Mouse (Mus musculus) Patski (cell line): ENCODE results near the gene Pde10a. TPM values are rescaled to one million over a fixed set of nuclear protein-coding genes. Genes with fewer than 3 reads are reported as not detected.

Experiments
- ATAC-seq: fragments of 100-300 bp; one replicate; pipeline ENCODE4 v1.8.0; 2021
- CTCF ChIA-PET: fragments of 350-600 bp; sonication (Branson Sonifier 250); formaldehyde crosslinking; loops from one replicate; lab custom pipeline; 2022; ENCODE audit warnings: inconsistent platforms; lab: Charles Lee
- POLR2A ChIA-PET: fragments of 350-600 bp; sonication (Branson Sonifier 250); formaldehyde crosslinking; loops from one replicate; lab custom pipeline; 2022; ENCODE audit warnings: antibody characterized with exemption, inconsistent platforms; lab: Charles Lee
- DNase-seq: peaks from one replicate; pipeline ENCODE4 v3.0.0-alpha.2; 2011; ENCODE audit warnings: low read depth, low spot score
- H3K27me3 ChIP-seq: fragments of 371-371 bp; one replicate; pipeline ENCODE4 v1.5.1; 2021
- CTCF ChIP-seq: fragments of 100-300 bp; IDR thresholded peaks from one replicate; pipeline ENCODE4 v1.5.1; 2021
- in situ Hi-C: fragments of 300-500 bp; cut with MboI; formaldehyde crosslinking; loops from 3 replicates; pipeline ENCODE4 v1.11.1; 2018; ENCODE audit warnings: low pct_unique_long_range_greater_than_20kb, mixed read lengths
- polyA plus RNA-seq: library from polyadenylated mRNA; unstranded; gene quantifications from one replicate; pipeline ENCODE4 v1.2.3, GENCODE M21; 2021

Gene Pde10a
- polyA plus RNA-seq, 1 experiment from 2014 or later: 7.7 TPM

- POLR2A ChIA-PET: interaction anchor here (0.6 to 1.2 kb wide), 3 partner anchors 9 to 1790 kb away, joined by 3 to 4 read pairs (median 3); no protein-coding TSS in a partner anchor
- no peak for TF ChIP-seq CTCF
- in situ Hi-C loops: loop anchor here (25.0 kb wide), 1 partner anchor 1699 kb away; no protein-coding TSS in a partner anchor
- ATAC-seq (no peak), DNase-seq (no peak)
- CTCF ChIA-PET: interaction anchor here (0.9 to 44.5 kb wide), 7 partner anchors 9 to 122 kb away, joined by 3 to 786 read pairs (median 5); partner anchors contain the start of gene 1700010I14Rik
- no peaks in the 10 kb centered on the region for H3K27me3 ChIP-seq
These were observed 436.5 kb downstream of the Pde10a start for GRCm38 (mm10) chr17:8961644-8962043.

- TF ChIP-seq CTCF: no peak
- DNase-seq (peak; percentile 56), ATAC-seq (peak; percentile 22)
- in situ Hi-C loops: loop anchor here (25.0 kb wide), 1 partner anchor 1703 kb away; no protein-coding TSS in a partner anchor
- CTCF ChIA-PET: interaction anchor here (0.8 to 44.5 kb wide), 13 partner anchors 11 to 126 kb away, joined by 3 to 786 read pairs (median 5); partner anchors contain the start of gene 1700010I14Rik
- H3K27me3 ChIP-seq: no peaks in the 10 kb centered on the region
- POLR2A ChIA-PET: interaction anchor here (0.5 to 1.6 kb wide), 6 partner anchors 10 to 148 kb away, joined by 3 to 7 read pairs (median 4); no protein-coding TSS in a partner anchor
These were observed 440.0 kb downstream of the Pde10a start for GRCm38 (mm10) chr17:8965177-8965576.

GRCm38 (mm10) chr17:8972152-8972854 is 447.1 kb downstream of the Pde10a start:
- no peak for TF ChIP-seq CTCF
- in situ Hi-C loops: loop anchor here (25.0 kb wide), 1 partner anchor 1710 kb away; no protein-coding TSS in a partner anchor
- no peak for ATAC-seq
- peaks cover 3% of the 10 kb centered on the region for H3K27me3 ChIP-seq
- no peak for DNase-seq
- ChIA-PET CTCF (interaction anchor here (1.0 to 44.5 kb wide), 6 partner anchors 12 to 108 kb away, joined by 3 to 786 read pairs (median 36); partner anchors contain the start of gene 1700010I14Rik), POLR2A (interaction anchor here (0.5 to 2.1 kb wide), 5 partner anchors 11 to 133 kb away, joined by 3 to 5 read pairs (median 3); no protein-coding TSS in a partner anchor)

- no peak for DNase-seq
- no peak for ATAC-seq
- TF ChIP-seq CTCF: no peak
- peaks cover 3% of the 10 kb centered on the region for H3K27me3 ChIP-seq
- in situ Hi-C loops: loop anchor here (25.0 kb wide), 1 partner anchor 1711 kb away; no protein-coding TSS in a partner anchor
- ChIA-PET POLR2A (interaction anchor here (0.8 to 2.7 kb wide), 5 partner anchors 10 to 74 kb away, joined by 4 to 12 read pairs (median 5); no protein-coding TSS in a partner anchor), CTCF (interaction anchor here (0.9 to 44.5 kb wide), 11 partner anchors 8 to 135 kb away, joined by 3 to 786 read pairs (median 6); partner anchors contain the start of gene 1700010I14Rik)
These were observed 448.2 kb downstream of the Pde10a start for GRCm38 (mm10) chr17:8973331-8973730.

DNA sequence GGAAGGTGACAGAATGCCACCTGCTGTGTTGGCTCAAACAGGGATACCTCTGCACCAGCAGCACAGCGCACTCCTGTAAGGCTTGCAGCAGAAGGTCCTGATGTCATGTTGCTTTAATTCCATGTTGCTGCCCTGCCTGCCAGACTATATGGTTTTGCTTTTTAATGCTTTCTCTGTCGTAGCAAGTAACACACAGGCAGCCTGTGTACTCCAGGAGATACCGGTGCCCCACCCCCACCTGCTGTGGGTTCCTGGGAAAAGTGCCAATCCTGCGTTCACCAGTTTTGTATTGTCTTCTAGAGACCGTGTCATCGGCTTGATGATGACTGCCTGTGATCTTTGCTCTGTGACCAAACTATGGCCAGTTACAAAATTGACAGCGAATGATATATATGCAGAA is 449.3 kb downstream of the Pde10a start:
- ATAC-seq (peak; percentile 12), DNase-seq (no peak)
- POLR2A ChIA-PET: interaction anchor here (1.0 to 2.7 kb wide), 3 partner anchors 9 to 19 kb away, joined by 3 to 12 read pairs (median 9); no protein-coding TSS in a partner anchor
- CTCF ChIA-PET: interaction anchor here (0.7 to 44.5 kb wide), 16 partner anchors 9 to 136 kb away, joined by 3 to 786 read pairs (median 4); partner anchors contain the start of gene 1700010I14Rik
- no peak for TF ChIP-seq CTCF
- H3K27me3 ChIP-seq: peaks cover 8% of the 10 kb centered on the region
- in situ Hi-C loops: loop anchor here (25.0 kb wide), 1 partner anchor 1712 kb away; no protein-coding TSS in a partner anchor

DNA sequence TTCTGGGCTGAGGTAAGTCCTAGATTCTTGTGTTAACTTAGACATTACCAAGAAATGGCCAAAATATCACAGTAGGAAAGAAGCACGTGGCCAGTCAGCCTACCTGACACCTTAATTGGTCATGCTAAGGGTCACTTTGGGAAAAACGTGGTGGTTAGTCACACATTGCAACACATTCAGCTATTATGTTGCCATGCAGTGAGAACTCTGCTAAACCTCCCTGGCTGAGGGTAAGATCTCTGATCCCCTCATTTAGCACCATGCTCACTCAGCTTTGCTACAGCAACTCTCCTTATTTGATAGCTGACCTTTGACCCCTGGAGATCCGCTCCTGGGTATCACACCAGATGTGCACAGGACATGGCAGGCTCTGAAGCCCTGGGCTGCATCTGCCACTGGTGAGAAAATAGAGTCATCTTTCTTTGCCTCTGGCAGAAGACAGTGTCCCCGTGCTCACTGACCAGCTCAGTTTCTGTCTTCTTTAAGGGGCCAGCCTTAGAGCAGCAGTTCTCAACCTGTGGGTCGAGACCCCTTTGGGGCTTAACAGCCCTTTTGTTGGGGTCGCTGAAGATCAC is 449.7 kb downstream of the Pde10a start:
- TF ChIP-seq CTCF: no peak
- peaks cover 10% of the 10 kb centered on the region for H3K27me3 ChIP-seq
- DNase-seq: peak; percentile 85
- ChIA-PET CTCF (interaction anchor here (0.9 to 44.5 kb wide), 14 partner anchors 9 to 131 kb away, joined by 3 to 786 read pairs (median 4); partner anchors contain the start of gene 1700010I14Rik), POLR2A (interaction anchor here (0.6 to 2.7 kb wide), 7 partner anchors 8 to 49 kb away, joined by 3 to 12 read pairs (median 4); partner anchors contain the start of gene 1700010I14Rik)
- in situ Hi-C loops: loop anchor here (25.0 kb wide), 1 partner anchor 1713 kb away; no protein-coding TSS in a partner anchor
- ATAC-seq: peak; percentile 60

DNA sequence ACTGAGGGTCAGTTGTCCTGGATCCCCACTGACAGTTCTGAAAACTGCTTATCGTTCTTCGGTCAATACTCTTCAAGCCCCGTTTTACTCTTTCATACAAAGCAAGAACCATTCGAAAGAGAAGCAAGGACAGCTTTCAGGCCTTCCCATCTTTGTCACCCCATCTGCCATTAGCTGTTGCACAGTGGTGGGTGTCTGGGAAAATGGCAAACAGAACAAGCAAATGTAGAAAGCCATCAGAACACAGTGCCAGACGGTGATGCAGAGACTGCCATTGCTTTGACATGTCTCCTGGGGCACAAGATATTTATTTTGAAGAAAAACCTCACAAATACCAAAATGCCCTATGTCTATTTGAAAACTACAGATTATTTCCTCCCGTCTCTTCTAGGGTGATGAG is 451.6 kb downstream of the Pde10a start:
- no peak for DNase-seq
- ChIA-PET CTCF (interaction anchor here (0.9 to 44.5 kb wide), 18 partner anchors 8 to 135 kb away, joined by 3 to 786 read pairs (median 5); partner anchors contain the start of gene 1700010I14Rik), POLR2A (interaction anchor here (0.9 to 2.6 kb wide), 4 partner anchors 10 to 12 kb away, joined by 3 to 8 read pairs (median 7); partner anchors contain the start of gene 1700010I14Rik)
- TF ChIP-seq CTCF: no peak
- no peak for ATAC-seq
- in situ Hi-C loops: no loop called here
- peaks cover 14% of the 10 kb centered on the region for H3K27me3 ChIP-seq

- ATAC-seq: no peak
- ChIA-PET CTCF (interaction anchor here (0.9 to 44.5 kb wide), 20 partner anchors 7 to 135 kb away, joined by 3 to 786 read pairs (median 5); partner anchors contain the start of gene 1700010I14Rik), POLR2A (interaction anchor here (0.8 to 2.6 kb wide), 4 partner anchors 10 to 14 kb away, joined by 3 to 8 read pairs (median 5); partner anchors contain the start of gene 1700010I14Rik)
- no peak for DNase-seq
- in situ Hi-C loops: no loop called here
- H3K27me3 ChIP-seq: peaks cover 14% of the 10 kb centered on the region
- no peak for TF ChIP-seq CTCF
These were observed 452.1 kb downstream of the Pde10a start for GRCm38 (mm10) chr17:8977271-8977670.

- ChIA-PET POLR2A (interaction anchor here (1.0 to 2.4 kb wide), 4 partner anchors 9 to 20 kb away, joined by 3 to 12 read pairs (median 5); no protein-coding TSS in a partner anchor), CTCF (interaction anchor here (0.8 to 44.5 kb wide), 15 partner anchors 10 to 144 kb away, joined by 3 to 786 read pairs (median 6); partner anchors contain the start of gene 1700010I14Rik)
- peaks cover 18% of the 10 kb centered on the region for H3K27me3 ChIP-seq
- TF ChIP-seq CTCF: no peak
- DNase-seq (peak; percentile 83), ATAC-seq (peak; percentile 23)
- in situ Hi-C loops: loop anchor here (10.0 kb wide), 1 partner anchor 59 kb away; no protein-coding TSS in a partner anchor
These were observed 458.4 kb downstream of the Pde10a start for GRCm38 (mm10) chr17:8983576-8983975.
